Mouse (Mus musculus): ENCODE data around the gene Rbfox1.

Gene Rbfox1

GRCm38 (mm10) chr16:7081074-7081568 is 1196.0 kb downstream of the Rbfox1 start:
- in situ Hi-C loops (cut with MboI, MseI) = no loop called here

- in situ Hi-C loops (cut with MboI, MseI) = no loop called here
These were observed 1196.6 kb downstream of the Rbfox1 start for GRCm38 (mm10) chr16:7081684-7082255.

- in situ Hi-C loops (cut with MboI, MseI) = no loop called here
These were observed 1198.8 kb downstream of the Rbfox1 start for GRCm38 (mm10) chr16:7083937-7084336.

GRCm38 (mm10) chr16:7088601-7089430 is 1203.7 kb downstream of the Rbfox1 start:
- in situ Hi-C loops (cut with MboI, MseI) = loop anchor here in 1 of 2 experiments (5.0 kb wide), 1 partner anchor 88 kb away; no protein-coding TSS in a partner anchor

GRCm38 (mm10) chr16:7089475-7089874 is 1204.3 kb downstream of the Rbfox1 start:
- in situ Hi-C loops (cut with MboI, MseI) = loop anchor here in 1 of 2 experiments (5.0 kb wide), 1 partner anchor 88 kb away; no protein-coding TSS in a partner anchor

GRCm38 (mm10) chr16:7090205-7090604 is 1205.0 kb downstream of the Rbfox1 start:
- in situ Hi-C loops (cut with MboI, MseI) = no loop called here

- in situ Hi-C loops (cut with MboI, MseI) = no loop called here
These were observed 1207.7 kb downstream of the Rbfox1 start for GRCm38 (mm10) chr16:7092811-7093210.

GRCm38 (mm10) chr16:7093686-7094085 is 1208.5 kb downstream of the Rbfox1 start:
- in situ Hi-C loops (cut with MboI, MseI) = no loop called here

GRCm38 (mm10) chr16:7094181-7094749 is 1209.1 kb downstream of the Rbfox1 start:
- in situ Hi-C loops (cut with MboI, MseI) = no loop called here

GRCm38 (mm10) chr16:7097071-7097470 is 1211.9 kb downstream of the Rbfox1 start:
- in situ Hi-C loops (cut with MboI, MseI) = no loop called here

GRCm38 (mm10) chr16:7097951-7098710 is 1213.0 kb downstream of the Rbfox1 start:
- in situ Hi-C loops (cut with MboI, MseI) = no loop called here

- in situ Hi-C loops (cut with MboI, MseI) = no loop called here
These were observed 1214.5 kb downstream of the Rbfox1 start for GRCm38 (mm10) chr16:7099506-7100300.

- in situ Hi-C loops (cut with MboI, MseI) = no loop called here
These were observed 1217.3 kb downstream of the Rbfox1 start for GRCm38 (mm10) chr16:7102486-7102885.

GRCm38 (mm10) chr16:7103301-7103700 is 1218.1 kb downstream of the Rbfox1 start:
- in situ Hi-C loops (cut with MboI, MseI) = no loop called here

GRCm38 (mm10) chr16:7106450-7107015 is 1221.4 kb downstream of the Rbfox1 start:
- in situ Hi-C loops (cut with MboI, MseI) = no loop called here

- in situ Hi-C loops (cut with MboI, MseI) = no loop called here
These were observed 1230.8 kb downstream of the Rbfox1 start for GRCm38 (mm10) chr16:7115945-7116344.

- in situ Hi-C loops (cut with MboI, MseI) = loop anchor here in 1 of 2 experiments (25.0 kb wide), 1 partner anchor 1192 kb away; no protein-coding TSS in a partner anchor
These were observed 1244.4 kb downstream of the Rbfox1 start for GRCm38 (mm10) chr16:7129591-7129990.

GRCm38 (mm10) chr16:7132434-7132833 is 1247.3 kb downstream of the Rbfox1 start:
- in situ Hi-C loops (cut with MboI, MseI) = loop anchor here in 1 of 2 experiments (25.0 kb wide), 1 partner anchor 1195 kb away; no protein-coding TSS in a partner anchor

GRCm38 (mm10) chr16:7136971-7137370 is 1251.8 kb downstream of the Rbfox1 start:
- in situ Hi-C loops (cut with MboI, MseI) = loop anchor here in 1 of 2 experiments (25.0 kb wide), 1 partner anchor 1200 kb away; no protein-coding TSS in a partner anchor

- in situ Hi-C loops (cut with MboI, MseI) = loop anchor here in 1 of 2 experiments (25.0 kb wide), 1 partner anchor 1202 kb away; no protein-coding TSS in a partner anchor
These were observed 1254.3 kb downstream of the Rbfox1 start for GRCm38 (mm10) chr16:7139480-7139879.
